Mouse (Mus musculus) liver, adult 2 months (tissue): Measurements from ENCODE around the gene Gm5134.

ENCODE experiments used
- CTCF ChIP-seq: fragments of 200-500 bp; IDR thresholded peaks from 2 replicates; pipeline ENCODE4 v1.5.1; 2011; ENCODE audit warnings: low read depth, low read length, control low read depth
- POLR2A ChIP-seq: fragments of 200-500 bp; IDR thresholded peaks from 2 replicates; pipeline ENCODE4 v1.6.1; 2011; ENCODE audit warnings: low read length, control low read depth; ENCODE audit not compliant: insufficient read depth; ENCODE audit errors: extremely low read depth

DNA sequence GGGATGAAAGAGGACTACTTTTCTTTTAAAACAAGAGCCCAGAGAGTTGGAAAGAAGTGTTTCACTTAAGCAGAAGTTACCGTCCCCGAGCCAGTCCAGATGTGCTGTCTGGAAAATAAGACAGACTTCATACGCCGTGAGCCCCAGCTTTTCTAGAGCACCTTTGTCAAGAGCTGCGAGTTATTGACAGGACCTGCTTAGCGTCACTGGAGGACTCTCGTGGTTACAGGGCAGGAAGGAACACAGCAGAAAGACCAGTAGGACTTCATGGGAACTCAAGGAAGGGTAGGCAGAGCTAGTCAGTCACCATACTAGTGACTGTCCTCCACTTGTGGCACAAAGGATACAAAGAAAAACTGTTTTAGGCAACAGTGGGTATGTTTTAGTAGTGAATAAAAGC lies 38.8 kb upstream of the Gm5134 start:
- TF ChIP-seq CTCF (no peak), POLR2A (no peak)
